Mouse (Mus musculus): Measurements from ENCODE around the gene Heatr4. TPM values are rescaled to one million over a fixed set of nuclear protein-coding genes. Genes with fewer than 3 reads are reported as not detected.

Heatr4 gene
- not detected for polyA plus RNA-seq (2017; shearing (Covaris generic))

DNA sequence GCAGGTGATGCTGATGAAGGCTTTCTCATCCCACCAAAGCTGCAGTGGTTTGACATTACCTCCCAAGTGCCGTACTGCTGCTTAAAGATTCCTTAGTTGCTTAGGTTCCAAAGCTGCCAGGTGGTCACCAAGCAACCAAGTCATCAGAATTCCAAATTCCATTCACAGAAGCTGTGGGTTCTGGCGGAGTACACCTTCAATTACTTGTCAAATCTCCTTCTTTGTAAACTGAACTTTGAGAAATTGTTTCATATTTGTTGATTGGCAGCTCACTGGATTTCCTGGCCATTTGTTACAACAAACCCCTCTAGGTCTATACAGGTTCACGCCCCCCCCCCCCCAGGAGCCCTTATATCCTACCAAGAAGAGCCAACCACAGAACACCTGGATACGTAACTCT, at the start of gene Heatr4:
Heatr4 (minus strand) TSS at position 101 of the 400 bp plus-strand sequence.

DNA sequence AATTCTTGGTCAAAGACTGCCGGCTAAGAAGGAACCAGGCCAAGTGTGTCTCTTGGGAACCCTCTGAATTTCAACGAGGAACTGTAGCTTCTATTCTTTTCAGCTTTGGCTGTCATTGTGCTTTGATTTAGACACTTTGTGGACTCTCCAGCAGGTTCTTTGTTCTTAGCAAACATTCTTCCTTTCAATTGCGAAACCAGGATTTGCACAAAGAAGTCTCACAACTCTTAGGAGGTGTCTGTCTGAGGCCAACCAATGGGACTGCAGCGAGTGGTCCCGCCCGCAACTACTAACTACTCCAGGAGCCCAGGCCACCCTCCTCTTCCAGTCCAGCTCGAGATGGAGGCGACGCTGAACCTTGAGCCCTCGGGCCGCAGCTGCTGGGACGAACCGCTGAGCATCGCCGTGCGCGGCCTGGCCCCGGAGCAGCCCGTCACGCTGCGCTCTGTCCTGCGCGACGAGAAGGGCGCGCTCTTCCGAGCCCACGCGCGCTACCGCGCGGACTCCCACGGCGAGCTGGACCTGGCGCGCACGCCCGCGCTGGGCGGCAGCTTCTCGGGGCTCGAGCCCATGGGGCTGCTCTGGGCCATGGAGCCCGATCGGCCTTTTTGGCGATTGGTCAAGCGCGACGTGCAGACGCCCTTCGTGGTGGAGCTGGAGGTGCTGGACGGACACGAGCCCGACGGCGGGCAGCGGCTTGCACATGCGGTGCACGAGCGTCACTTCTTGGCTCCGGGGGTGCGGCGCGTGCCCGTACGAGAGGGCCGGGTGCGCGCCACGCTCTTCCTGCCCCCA, 24.7 kb upstream of the Heatr4 start, which contains the start of gene Acot1:
Acot1 (plus strand) TSS at position 320 of the 795 bp plus-strand sequence.

DNA sequence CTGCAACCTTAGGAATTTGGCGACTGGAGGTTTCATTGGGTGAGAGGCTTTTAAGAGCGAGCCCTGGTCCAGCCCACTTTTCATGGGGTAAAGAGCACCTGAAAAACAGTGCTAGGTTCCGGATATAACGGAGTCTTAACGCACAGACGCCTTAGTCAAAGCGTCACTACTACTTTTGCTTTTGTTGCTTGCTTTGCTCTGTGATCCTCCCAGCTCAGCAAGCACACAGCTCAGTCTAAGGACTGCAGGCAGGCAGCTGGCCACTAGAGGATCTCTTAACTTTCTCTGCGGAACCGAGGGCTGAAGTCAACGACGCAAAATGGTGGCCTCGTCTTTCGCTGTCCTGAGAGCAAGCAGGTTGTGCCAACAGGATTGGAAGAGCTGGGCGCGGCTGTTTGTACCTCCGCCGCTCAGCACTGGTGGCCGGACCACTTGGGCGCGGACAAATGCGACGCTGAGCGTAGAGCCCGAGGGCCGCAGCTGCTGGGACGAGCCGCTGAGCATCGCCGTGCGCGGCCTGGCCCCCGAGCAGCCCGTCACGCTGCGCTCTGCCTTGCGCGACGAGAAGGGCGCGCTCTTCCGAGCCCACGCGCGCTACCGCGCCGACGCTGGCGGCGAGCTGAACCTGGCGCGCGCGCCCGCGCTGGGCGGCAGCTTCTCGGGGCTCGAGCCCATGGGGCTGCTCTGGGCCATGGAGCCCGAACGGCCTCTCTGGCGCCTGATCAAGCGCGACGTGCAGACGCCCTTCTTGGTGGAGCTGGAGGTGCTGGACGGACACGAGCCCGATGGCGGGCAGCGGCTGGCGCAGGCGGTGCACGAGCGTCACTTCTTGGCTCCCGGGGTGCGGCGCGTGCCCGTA, 3.2 kb upstream of the Heatr4 start, which contains the start of gene Acot2:
Acot2 (plus strand) TSS at position 279 of the 859 bp plus-strand sequence.

DNA sequence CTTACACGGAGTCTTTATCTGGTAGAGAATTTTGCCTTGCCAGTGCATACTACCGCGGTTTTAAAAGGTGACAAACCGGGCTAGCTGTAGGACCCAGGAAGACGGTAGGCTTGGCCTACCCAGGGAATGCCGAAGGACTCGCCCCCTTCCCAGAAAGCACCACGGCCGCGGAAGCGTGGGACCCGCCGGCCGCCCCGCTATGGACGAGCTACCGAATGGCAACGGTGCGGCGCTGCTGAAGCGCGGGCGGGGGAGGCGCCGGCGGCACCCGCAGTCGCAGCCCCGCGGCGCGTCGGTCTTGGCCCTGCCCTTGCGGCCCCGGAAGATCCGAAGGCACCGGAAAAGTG, 34.2 kb downstream of the Heatr4 start, which contains the start of gene Riox1:
Riox1 (plus strand) TSS at position 116 of the 347 bp plus-strand sequence.

DNA sequence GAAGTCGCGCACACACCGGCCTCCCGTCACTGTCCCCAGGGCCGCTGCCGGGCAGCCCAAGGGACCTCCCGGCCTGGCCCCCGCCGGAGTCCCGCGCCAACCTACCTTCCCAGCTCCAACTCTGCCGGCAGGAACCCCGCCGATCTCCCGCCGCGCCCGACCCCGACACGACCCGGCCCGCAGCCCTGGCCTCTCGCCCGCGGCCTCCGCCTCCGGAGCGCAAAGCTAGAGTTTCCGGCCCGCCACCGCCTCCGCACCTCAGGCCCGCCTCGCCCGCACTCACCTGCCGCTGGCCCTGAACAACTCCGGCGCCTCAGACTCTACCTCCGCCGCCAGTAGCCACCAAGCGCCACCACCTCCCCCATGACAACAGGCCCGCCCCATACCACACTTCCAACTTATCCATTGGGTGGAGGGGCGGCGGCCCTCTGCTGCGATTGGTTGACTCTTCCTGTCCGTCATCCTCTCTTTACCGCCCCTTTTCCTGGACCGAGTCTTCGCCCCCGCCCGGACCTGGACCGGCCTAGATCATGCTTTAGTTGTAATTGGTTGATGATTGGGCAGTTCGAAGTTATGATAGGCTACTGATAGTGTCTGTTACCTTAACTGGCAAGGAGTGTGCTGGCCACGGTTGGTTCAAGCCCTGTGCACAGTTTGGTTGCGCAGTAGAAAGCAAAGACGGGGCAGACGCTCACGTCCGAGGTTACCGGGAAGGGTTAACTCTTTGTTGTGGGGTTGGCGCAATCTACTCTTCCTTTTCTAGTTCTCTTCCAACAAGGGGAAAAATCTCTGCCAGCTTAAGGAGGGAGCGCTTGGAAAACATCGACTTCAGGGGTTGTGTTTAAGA, 62.9 kb downstream of the Heatr4 start, which contains the start of gene Numb:
Numb (minus strand) TSS at position 400 of the 847 bp plus-strand sequence.

Other genes with a start within 250 kb of the Heatr4 start
- not detected for gene Papln, start 221.2 kb downstream of the Heatr4 start, polyA plus RNA-seq (2017; shearing (Covaris generic))
- gene Numb, start 62.9 kb downstream of the Heatr4 start, polyA plus RNA-seq (2017; shearing (Covaris generic)) = 54.9 TPM
- 1.3 TPM for gene Riox1, start 34.2 kb downstream of the Heatr4 start, polyA plus RNA-seq (2017; shearing (Covaris generic))
- 1.3 TPM for gene Acot2, start 3.0 kb upstream of the Heatr4 start, polyA plus RNA-seq (2017; shearing (Covaris generic))
- not detected for gene Acot1, start 24.6 kb upstream of the Heatr4 start, polyA plus RNA-seq (2017; shearing (Covaris generic))
- gene Acot4, start 53.5 kb upstream of the Heatr4 start, polyA plus RNA-seq (2017; shearing (Covaris generic)) = 0.33 TPM
- not detected for gene Gm49366, start 54.1 kb upstream of the Heatr4 start, polyA plus RNA-seq (2017; shearing (Covaris generic))
- gene Acot3, start 67.3 kb upstream of the Heatr4 start, polyA plus RNA-seq (2017; shearing (Covaris generic)) = not detected
- not detected for gene Acot5, start 84.5 kb upstream of the Heatr4 start, polyA plus RNA-seq (2017; shearing (Covaris generic))
- gene Acot6, start 115.8 kb upstream of the Heatr4 start, polyA plus RNA-seq (2017; shearing (Covaris generic)) = 0.40 TPM
- gene Dnal1, start 129.5 kb upstream of the Heatr4 start, polyA plus RNA-seq (2017; shearing (Covaris generic)) = 0.20 TPM
- gene Pnma1, start 163.6 kb upstream of the Heatr4 start, polyA plus RNA-seq (2017; shearing (Covaris generic)) = 0.22 TPM
- gene Elmsan1, start 234.0 kb upstream of the Heatr4 start, polyA plus RNA-seq (2017; shearing (Covaris generic)) = 29.9 TPM